Mouse (Mus musculus) ZHBTc4 (cell line): ENCODE measurements around the gene Frs3.

Experiments
- DNase-seq: peaks from one replicate; pipeline ENCODE4 v3.0.0-alpha.2; 2011; ENCODE audit warnings: low read depth, low spot score

Gene Frs3

DNA sequence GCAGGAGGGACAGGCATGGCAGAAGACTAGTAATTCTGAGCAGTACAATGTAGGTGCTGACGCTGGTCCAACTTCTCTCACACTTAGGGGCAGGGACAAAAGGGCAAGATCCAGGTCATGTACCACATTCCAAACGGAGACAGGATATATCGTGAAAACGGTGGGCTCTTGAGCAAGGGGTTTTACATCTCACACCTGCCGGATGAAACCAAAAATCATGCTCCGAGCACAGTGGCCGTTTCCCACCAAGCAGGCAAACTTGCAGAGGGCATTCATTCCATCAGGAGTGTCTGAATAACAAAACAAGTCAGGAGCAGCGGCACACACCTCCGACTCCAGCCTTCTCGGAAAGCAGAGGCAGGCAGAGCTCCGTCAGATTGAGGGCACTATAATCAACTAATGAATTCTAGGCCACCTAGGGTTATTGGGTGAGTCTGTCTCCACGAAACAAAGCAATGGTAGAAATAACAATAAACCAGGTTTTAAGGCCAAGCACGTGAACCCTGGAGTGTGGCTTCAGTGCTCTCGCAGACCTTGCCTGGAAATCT lies 46.8 kb downstream of the Frs3 start:
- DNase-seq, result peak; percentile 72

GRCm38 (mm10) chr17:47736856-47737255 lies 48.0 kb downstream of the Frs3 start, which contains the start of gene Tfeb:
Tfeb (plus strand) TSS chr17:47737030.
- DNase-seq, result peak; percentile 97

DNA sequence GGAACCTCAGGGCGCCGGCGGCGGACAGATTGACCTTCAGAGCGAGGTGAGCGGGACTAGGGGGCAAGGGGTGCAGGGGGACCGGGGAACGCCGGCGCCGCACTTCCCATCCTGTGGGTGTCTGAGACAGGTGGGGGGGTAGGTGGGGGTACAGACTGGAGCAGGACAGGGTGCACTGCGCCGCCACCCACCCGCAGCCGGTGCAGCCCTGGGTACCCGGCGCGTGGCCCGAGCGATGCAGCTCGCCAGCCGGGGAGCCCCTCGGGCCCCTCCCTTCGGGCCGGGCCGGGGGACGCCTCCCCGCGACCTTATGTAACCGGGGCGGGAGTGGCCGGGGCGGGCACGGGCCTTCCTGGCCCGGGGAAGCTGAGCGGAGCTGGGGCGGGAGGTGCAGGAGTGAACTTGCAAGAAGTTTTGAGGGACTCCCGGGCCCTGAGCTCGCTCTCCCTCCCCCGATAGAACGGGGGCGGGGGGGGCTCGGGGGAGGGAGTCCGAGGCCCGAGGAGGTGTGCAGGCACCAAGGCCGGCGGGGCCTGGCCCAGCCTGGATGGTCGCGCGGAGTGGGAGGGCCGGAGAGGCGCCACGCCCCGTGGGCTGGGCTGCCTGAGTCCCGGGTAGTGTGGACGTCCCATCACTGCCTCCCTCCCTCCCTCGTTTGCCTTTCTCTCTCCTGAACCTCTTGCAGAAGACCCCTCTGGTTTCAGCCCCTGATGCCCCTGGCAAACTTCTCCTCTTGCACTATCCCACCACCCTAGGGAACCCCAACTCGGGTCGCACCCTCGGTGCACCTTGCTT lies 48.6 kb downstream of the Frs3 start:
- peak; percentile 91 for DNase-seq

DNA sequence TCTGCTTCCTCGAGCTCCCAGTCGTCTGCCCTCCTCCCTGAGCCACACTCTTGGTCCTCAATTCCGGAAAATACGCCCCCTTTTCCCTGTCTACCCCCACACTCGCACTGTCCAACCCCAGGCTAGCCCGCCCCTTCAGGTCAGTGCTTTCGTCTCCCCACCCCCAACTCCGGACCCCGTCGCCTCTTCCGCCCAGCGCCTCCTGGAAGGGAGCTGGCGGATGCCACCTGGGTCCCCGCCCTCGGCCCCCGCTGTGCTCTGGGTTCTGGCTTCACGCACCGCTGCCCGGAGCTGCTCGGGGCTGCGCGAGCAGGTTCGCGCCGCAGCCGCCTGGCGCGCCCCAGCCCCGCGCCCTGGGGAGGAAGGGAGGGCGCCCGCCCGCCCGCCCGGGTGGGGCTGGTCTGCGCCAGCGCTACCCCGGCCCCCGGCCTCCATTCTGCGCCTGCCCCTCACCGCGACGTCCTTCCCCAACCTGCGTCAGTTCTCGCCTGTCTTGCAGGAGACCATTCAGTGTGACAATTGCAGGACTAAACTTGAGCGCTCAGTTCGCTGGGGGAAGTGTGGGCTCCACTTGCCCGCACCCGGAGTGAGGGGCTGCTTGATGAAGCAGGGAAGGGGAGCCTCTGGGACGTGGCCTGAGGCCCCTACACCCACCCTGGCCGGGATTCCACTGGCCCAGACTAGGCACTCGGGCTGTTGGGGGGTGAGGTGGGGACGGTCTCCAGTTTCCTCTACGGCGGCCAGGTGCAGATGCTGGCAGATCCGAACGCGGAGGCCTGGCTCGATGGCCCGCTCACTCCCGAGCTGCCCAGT lies 49.4 kb downstream of the Frs3 start:
- DNase-seq, result peak; percentile 95

DNA sequence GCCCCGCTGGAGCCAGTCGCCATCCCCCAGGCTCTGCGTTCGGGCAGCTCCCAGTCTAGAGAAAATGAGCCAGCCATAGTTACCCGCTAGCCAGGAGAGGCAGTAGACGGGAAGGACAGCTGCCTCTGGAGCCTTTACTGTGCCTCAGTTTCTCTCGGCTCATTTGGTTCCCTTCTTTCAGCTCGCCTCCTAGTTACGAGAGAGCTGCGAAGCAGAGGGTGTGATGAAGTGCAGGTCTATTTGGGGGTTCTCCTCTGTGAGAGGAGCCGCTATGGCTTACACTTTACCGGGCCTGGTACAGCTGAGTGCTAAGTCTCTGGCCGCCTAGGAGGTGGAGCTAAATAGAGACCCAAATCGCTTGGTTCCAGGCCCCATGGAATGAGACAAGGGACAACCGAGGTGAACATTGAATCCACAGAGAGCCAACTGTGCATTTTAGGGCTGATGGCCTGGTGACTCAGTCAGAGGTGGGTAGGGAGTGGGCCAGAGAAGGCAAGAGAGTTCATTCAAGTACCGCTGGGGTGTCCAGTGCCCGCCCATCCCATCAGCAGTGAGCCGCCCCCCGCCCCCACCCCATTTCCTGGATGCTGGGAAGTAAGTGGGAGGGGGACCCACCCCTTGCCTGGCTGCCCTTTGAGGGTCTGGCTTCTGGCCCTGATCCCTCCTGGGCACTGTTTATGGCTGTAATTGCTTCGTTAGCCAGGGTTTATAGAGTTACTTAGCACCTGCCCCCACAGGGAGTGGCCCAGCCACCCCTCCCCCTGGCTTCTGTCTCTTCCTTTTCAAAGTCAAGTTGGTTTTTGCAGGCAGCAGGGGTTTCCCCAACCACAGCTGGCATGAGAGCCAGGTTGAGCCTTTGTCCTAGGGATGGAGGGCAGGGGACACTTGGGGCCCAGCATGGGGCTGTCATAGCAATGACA lies 50.3 kb downstream of the Frs3 start:
- peak; percentile 89 for DNase-seq

- peak; percentile 85 for DNase-seq
These were observed 51.4 kb downstream of the Frs3 start for GRCm38 (mm10) chr17:47740186-47740585.

DNA sequence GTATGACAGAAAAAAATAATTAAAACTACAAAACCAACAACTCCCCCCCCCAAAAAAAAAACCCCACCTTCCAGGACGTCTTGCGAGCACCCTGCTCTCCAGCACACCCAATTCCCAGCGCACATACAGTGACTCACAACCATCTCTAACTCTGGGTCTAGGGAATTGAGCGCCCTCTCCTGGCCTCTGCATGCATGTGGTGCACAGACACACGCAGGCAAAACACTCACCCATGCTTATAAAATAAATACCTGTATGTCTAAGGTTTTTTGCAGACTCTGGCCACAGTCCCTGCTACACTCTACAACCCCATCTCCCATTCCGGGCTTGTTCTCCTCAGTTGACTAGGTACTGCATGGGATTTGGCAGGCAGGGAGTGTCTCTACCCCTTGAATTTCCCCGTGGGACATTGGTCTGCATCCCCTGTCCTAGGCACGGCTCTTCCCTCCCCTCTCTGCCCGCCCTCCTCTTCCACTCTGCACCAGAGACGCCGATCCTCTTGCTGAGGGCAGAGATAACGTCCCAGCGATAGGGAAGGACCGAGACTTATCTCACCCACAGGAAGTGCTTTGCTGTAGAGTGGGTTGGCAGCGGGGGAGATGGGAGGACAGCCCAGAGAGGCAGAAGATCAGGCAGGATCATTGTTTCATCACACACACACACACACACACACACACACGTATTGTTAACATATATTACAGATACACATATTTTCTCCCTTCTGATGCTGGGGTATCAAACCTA lies 54.3 kb downstream of the Frs3 start:
- DNase-seq, result peak; percentile 83

DNA sequence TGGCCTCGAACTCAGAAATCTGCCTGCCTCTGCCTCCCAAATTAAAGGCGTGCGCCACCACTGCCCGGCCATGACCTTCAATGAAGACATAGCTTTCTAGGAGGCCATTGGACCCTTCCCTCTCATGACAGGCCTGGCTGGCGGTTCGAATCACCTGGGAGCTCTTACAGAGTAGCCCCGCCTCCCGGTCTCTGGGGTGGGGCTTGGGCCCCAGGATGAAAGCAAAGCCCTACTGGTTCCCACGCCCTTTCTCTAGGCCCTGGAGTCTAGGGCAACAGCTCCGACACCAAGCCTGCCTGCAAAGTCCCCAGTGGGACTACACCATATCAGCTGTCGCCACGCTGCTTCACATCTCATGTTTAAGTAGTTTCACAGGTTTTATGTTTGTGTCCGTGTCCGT lies 55.3 kb downstream of the Frs3 start:
- peak; percentile 87 for DNase-seq

GRCm38 (mm10) chr17:47744746-47745368 lies 56.0 kb downstream of the Frs3 start:
- DNase-seq, result peak; percentile 88

DNA sequence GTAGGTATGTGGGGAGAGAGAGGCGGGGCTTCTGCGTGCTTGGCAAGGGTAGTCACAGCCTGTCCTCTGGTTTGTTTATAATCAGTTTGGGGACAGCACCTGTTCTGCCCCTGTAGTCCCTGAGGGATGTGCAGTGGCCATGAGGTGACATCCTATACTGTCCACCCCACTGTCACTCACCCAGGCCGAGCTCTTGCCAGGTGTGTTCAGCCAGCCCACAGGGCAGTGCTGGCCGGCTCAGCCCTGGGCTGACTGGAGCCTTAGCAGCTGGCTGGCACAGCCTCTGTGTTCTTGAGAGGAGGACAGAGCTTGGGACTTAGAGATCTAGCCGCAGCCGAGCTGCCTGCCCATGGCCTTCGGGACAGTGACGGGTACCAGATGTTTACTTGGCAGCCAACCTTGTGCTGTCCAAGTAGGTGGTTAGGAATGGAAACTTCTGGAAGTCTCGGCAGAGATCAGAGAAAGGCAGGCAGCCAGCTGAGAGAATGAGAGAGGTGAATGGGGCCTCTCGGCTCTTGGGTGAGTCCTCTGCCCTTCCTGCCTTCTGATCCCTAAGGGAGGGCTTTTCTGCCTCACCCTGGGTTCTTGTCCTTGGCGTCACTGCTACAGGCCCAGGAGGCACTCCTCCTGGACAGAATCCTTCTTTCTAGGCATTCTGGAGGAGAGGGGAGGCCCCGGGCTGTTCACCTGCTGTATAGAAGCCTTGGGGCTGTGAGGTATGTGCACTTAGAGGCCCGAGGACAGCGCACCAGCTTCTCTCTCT lies 60.1 kb downstream of the Frs3 start:
- no peak for DNase-seq

- no peak for DNase-seq
These were observed 60.8 kb downstream of the Frs3 start for GRCm38 (mm10) chr17:47749626-47750025.

GRCm38 (mm10) chr17:47750101-47750500 lies 61.3 kb downstream of the Frs3 start:
- no peak for DNase-seq

DNA sequence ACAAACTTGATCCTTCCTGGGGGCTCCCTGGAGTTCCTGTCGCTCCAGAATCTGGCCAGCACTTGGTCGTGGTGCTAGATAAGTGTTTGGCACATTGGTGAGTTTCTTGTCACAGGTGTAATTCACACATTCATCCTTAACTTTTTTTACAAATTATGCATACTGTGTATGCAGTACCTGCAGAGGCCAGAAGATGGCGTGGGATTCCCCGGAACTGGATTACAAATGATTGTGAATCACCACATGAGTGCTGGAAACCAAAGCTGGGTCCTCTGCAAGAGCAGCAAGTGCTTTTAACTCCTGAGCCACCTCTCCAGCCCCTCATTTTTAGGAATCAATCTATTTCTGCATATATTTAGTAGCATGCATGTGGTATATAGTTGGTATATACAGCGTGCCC lies 63.0 kb downstream of the Frs3 start:
- DNase-seq, result peak; percentile 64

DNA sequence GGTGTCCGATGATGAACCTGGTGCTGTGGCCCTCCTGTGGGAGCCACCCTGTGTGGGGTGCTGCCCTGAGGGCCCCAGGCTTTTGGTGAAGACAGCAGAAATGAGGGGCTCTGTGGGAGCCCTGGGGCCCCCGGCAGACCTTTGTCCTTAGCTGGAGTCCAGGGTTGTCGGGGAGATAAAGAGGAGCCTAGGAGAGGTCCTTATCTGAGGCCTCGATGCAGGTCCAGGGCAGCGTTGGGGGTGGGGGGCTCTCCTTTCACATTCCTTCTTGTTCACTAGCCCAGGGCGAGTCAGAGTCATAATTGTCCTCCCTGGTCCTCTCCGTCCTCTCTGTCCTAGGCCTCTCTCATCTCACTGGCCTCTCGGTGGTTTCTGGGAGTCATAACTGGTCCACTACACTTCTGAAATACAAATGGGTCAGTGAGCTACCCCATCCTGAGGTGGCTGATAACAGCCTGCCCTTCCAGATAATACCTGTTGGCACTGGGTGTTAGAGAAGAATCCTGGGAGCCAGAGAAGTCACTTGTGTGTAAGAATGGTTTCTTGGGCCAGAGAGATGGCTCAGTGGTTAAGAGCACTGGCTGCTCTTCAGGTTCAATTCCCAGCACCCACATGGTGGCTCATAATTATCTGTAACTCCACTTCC lies 64.4 kb downstream of the Frs3 start:
- no peak for DNase-seq
